Mouse (Mus musculus) heart, embryonic 13.5 days (tissue): ENCODE results near the gene Pcnt. TPM values are rescaled to one million over a fixed set of nuclear protein-coding genes. Genes with fewer than 3 reads are reported as not detected.
A peak's percentile ranks its signal among the peaks of the same experiment; 100 is the strongest.

Experiments used
- ATAC-seq: fragments of 200-750 bp; cut with Nextera tagmentation; 2 replicates; pipeline ENCODE4 v1.8.0; 2017; ENCODE audit warnings: moderate TSS enrichment; ENCODE audit not compliant: insufficient number of reproducible peaks, low FRiP score, low TSS enrichment; ENCODE audit errors: extremely low read depth
- H3K27ac ChIP-seq: fragments of 300-500 bp; sonication (generic); replicated peaks from 2 replicates; pipeline ENCODE4 v1.5.1; 2015; ENCODE audit warnings: moderate library complexity, mild to moderate bottlenecking, inconsistent platforms
- H3K27me3 ChIP-seq: fragments of 300-500 bp; sonication (generic); replicated peaks from 2 replicates; pipeline ENCODE4 v1.6.1; 2015; ENCODE audit warnings: mild to moderate bottlenecking, inconsistent platforms
- H3K36me3 ChIP-seq: fragments of 300-500 bp; sonication (generic); 2 replicates; pipeline ENCODE4 v1.6.1; 2015; ENCODE audit warnings: mild to moderate bottlenecking, inconsistent platforms
- H3K4me1 ChIP-seq: fragments of 300-500 bp; sonication (generic); 2 replicates; pipeline ENCODE4 v1.6.1; 2015; ENCODE audit warnings: inconsistent platforms
- H3K4me2 ChIP-seq: fragments of 300-500 bp; sonication (generic); 2 replicates; pipeline ENCODE4 v1.6.1; 2015; ENCODE audit warnings: inconsistent platforms, mild to moderate bottlenecking, moderate library complexity
- H3K4me3 ChIP-seq: fragments of 300-500 bp; sonication (generic); 2 replicates; pipeline ENCODE4 v1.5.1; 2015; ENCODE audit warnings: moderate library complexity, mild to moderate bottlenecking, inconsistent platforms
- H3K9ac ChIP-seq: fragments of 300-500 bp; sonication (generic); 2 replicates; pipeline ENCODE4 v1.6.1; 2015; ENCODE audit warnings: inconsistent platforms, mild to moderate bottlenecking, moderate library complexity
- H3K9me3 ChIP-seq: fragments of 300-500 bp; sonication (generic); 2 replicates; pipeline ENCODE4 v1.6.1; 2016; ENCODE audit warnings: inconsistent platforms
- WGBS: fragments of 180-500 bp; shearing (Covaris S2); methylation state at CpG from one replicate; pipeline ENCODE4 v1.1.7; 2015; ENCODE audit warnings: mixed read lengths; 5-methylcytosine and 5-hydroxymethylcytosine counted together
- polyA plus RNA-seq: library from polyadenylated mRNA; unstranded; fragments of >200 nt; fragmentation: Nextera tagmentation; extraction: Ambion mirVana; gene quantifications from 2 replicates; pipeline ENCODE4 v1.2.1, GENCODE M21; 2015

The Pcnt gene
- polyA plus RNA-seq, 1 experiment from 2014 or later: 9.6 TPM

DNA sequence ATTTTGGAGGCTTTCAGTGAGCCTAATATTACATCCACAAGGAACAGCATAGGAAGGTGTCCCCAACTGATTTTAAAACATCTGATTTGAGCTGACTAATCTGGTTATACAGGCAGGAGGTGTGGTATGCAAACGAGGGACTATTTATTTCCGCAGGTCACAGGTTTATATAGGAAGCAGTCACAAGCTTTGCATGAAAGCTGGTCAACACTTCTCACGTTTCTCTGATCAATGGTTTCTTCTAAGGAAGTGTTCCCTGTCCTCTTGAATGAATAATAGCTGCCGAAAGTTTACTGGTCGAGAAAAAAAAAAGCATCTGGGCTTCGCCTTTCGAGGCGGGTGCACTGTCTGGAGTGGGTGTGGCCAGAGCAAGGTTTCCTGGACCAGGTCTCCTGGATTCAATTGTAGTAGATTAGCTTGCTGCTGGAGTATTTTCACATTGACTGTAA lies 96.5 kb downstream of the Pcnt start:
- H3K4me2 ChIP-seq: peak overlapping the region; percentile 94
- no peak for ATAC-seq
- no peaks in the 10 kb centered on the region for H3K9me3 ChIP-seq
- peaks cover 20% of the 10 kb centered on the region for H3K36me3 ChIP-seq
- H3K4me3 ChIP-seq: peak overlapping the region; percentile 89
- H3K27me3 ChIP-seq: no peaks in the 10 kb centered on the region
- H3K4me1 ChIP-seq: peaks cover 28% of the 10 kb centered on the region
- peak overlapping the region; percentile 94 for H3K9ac ChIP-seq
- peak overlapping the region; percentile 91 for H3K27ac ChIP-seq
- 17% methylated on average over 8 of the region's 8 CpGs for whole genome bisulfite sequencing

DNA sequence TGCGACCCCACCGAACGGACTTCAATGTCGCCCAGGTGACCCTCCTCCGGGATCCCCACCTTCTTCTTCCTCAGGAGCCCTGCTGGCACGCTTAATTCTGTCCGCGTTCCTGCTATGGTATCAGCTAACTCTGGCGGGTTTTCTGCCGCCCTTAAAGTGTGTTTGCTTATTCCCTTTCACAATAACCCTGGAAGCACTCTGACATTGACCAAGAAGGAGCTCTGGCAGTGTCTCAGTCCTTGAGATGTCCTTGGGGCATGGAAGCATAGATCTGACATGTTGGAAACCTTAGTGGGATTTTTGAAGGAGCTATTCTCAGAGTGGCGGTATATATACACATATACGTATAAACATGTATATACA lies 97.1 kb downstream of the Pcnt start:
- Histone ChIP-seq H3K9me3 (no peaks in the 10 kb centered on the region), H3K4me1 (peaks cover 28% of the 10 kb centered on the region), H3K9ac (peak overlapping the region; percentile 94), H3K4me2 (peak overlapping the region; percentile 94), H3K4me3 (peak overlapping the region; percentile 89), H3K36me3 (peaks cover 15% of the 10 kb centered on the region), H3K27me3 (no peaks in the 10 kb centered on the region), H3K27ac (peak overlapping the region; percentile 91)
- ATAC-seq: no peak
- WGBS: 4% methylated on average over 12 of the region's 12 CpGs

DNA sequence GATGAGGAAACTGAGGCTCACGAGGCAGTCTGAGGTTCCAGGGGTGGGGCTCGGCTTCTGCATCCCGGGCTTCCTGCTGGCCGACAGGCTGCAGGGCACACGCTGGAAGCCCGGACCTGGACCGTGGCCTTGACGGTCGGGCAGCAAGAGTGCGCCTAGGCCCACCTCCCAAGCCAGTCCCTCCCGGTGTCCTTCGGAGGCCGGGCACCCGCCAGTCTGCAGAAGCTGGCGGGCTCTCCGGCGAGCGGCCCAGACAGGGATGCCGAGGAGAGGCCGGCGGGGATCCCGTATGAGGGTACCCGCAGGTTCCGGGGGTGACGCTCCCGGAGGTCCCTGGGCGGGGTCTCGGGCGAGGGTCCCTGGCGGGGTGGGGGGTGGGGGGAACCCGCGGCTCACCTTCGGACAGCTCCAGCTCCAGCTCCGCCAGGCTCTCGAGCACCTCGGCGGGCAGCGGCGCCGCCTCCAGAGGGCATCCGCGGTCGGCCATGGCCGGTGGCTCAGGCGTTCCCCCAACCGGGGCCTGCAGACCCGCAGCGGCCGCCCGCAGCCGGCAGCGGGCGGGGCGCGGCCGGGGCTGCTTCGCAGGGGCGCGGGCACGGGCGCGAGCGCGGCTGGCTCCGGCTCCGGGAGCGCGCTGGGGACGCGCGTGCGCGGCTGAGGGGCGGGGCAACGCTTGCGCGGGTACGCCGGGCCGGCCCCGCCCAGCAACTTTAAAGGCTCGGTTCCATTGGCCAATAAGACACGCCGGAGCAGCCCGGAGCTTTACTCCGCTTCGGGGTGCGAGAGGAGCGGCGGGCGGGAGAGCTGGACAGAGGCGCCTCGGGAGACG lies 97.7 kb downstream of the Pcnt start, which contains the start of gene Dip2a:
Gene Dip2a, minus strand, starts transcription at position 581 of the 829 bp plus-strand sequence.
- Histone ChIP-seq H3K4me1 (peaks cover 28% of the 10 kb centered on the region), H3K9me3 (no peaks in the 10 kb centered on the region), H3K9ac (peak within 1 kb of the TSS; percentile 94), H3K27ac (peak within 1 kb of the TSS; percentile 91), H3K4me3 (peak within 1 kb of the TSS; percentile 89), H3K36me3 (peaks cover 9% of the 10 kb centered on the region), H3K27me3 (no peaks in the 10 kb centered on the region), H3K4me2 (peak within 1 kb of the TSS; percentile 94)
- WGBS: under 1% methylated on average over 94 of the region's 94 CpGs
- peak; percentile 96 for ATAC-seq

- Histone ChIP-seq H3K27ac (no peak overlapping the region), H3K4me3 (no peak overlapping the region), H3K4me2 (no peak overlapping the region), H3K36me3 (no peaks in the 10 kb centered on the region), H3K4me1 (peaks cover 33% of the 10 kb centered on the region), H3K9me3 (no peaks in the 10 kb centered on the region), H3K27me3 (no peaks in the 10 kb centered on the region), H3K9ac (no peak overlapping the region; the same call in 1 of the 2 replicates)
- WGBS: 28% methylated on average over 4 of the region's 4 CpGs
- no peak for ATAC-seq
Measured at GRCm38 (mm10) chr10:76334350-76334749, 108.2 kb downstream of the Pcnt start.

GRCm38 (mm10) chr10:76332040-76332439 lies 110.5 kb downstream of the Pcnt start:
- H3K4me2 ChIP-seq: no peak overlapping the region
- no peak overlapping the region for H3K4me3 ChIP-seq
- no peaks in the 10 kb centered on the region for H3K27me3 ChIP-seq
- 86% methylated on average over 2 of the region's 2 CpGs for WGBS
- H3K9me3 ChIP-seq: no peaks in the 10 kb centered on the region
- no peak for ATAC-seq
- H3K36me3 ChIP-seq: no peaks in the 10 kb centered on the region
- peaks cover 46% of the 10 kb centered on the region for H3K4me1 ChIP-seq
- H3K9ac ChIP-seq: no peak overlapping the region
- H3K27ac ChIP-seq: no peak overlapping the region

DNA sequence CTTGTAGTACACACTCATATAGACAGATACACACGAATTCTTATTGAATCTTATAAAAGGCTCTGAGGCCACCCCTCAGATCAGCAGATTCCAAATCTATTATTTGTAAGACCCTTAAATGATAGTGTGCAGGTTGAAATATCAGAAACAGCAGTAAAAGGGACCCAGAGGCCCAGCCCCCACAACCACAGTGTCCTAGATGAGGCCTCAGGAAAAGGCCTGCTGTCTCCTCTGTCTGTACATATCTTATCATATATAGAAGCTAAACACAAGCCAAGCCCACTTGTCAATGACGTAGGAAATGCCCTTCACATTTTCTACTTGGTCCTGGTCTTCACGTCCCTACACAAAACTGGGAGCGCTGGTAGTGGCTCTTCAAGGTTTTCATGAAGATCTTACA lies 113.5 kb downstream of the Pcnt start:
- ATAC-seq: no peak
- no peak overlapping the region for H3K4me3 ChIP-seq
- peaks cover 5% of the 10 kb centered on the region; the same call in 1 of the 2 replicates for H3K36me3 ChIP-seq
- H3K27ac ChIP-seq: no peak overlapping the region; the same call in 1 of the 2 replicates
- H3K4me1 ChIP-seq: peaks cover 24% of the 10 kb centered on the region
- no peaks in the 10 kb centered on the region for H3K9me3 ChIP-seq
- no peaks in the 10 kb centered on the region for H3K27me3 ChIP-seq
- 48% methylated on average over 4 of the region's 4 CpGs for WGBS
- H3K4me2 ChIP-seq: no peak overlapping the region
- H3K9ac ChIP-seq: no peak overlapping the region

GRCm38 (mm10) chr10:76328574-76328973 lies 114.0 kb downstream of the Pcnt start:
- H3K4me2 ChIP-seq: no peak overlapping the region
- WGBS: 77% methylated on average over 3 of the region's 3 CpGs
- no peak overlapping the region for H3K27ac ChIP-seq
- no peaks in the 10 kb centered on the region for H3K9me3 ChIP-seq
- ATAC-seq: no peak
- H3K4me3 ChIP-seq: no peak overlapping the region
- H3K4me1 ChIP-seq: peaks cover 21% of the 10 kb centered on the region
- no peaks in the 10 kb centered on the region for H3K27me3 ChIP-seq
- H3K36me3 ChIP-seq: peaks cover 5% of the 10 kb centered on the region; the same call in 1 of the 2 replicates
- H3K9ac ChIP-seq: no peak overlapping the region

DNA sequence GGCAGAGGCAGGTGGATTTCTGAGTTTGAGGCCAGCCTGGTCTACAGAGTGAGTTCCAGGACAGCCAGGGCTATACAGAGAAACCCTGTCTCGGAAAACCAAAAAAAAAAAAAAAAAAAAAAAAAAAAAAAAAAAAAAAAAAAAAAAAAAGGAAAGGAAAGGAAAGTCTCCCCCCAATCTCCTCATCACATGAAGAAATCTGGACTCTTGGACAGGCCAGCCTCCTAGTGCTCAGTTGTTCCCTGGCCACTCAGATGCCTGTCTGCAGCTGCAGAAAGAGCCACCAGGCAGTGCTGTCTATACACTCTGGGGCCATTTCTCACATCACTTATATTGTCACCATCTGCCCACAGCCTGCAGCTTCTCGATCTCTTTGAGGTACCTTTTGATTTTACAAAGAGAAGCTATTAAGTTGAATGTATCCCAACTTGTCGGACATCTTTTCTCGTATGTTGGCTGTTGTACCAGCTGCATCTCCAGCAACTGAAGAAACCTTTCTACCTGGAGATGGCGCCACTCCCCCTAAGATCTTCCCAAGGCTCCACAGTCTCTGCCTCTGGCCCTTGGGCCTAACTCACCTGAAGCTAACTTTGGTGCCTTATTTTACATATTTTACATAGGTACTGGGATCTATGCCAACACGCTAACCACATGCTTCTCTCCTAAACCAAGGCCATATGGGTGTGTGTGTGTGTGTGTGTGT lies 116.1 kb downstream of the Pcnt start:
- no peak overlapping the region for H3K9ac ChIP-seq
- H3K27ac ChIP-seq: no peak overlapping the region
- WGBS: 62% methylated on average over 6 of the region's 6 CpGs
- H3K9me3 ChIP-seq: no peaks in the 10 kb centered on the region
- no peak overlapping the region for H3K4me2 ChIP-seq
- no peaks in the 10 kb centered on the region for H3K27me3 ChIP-seq
- peaks cover 18% of the 10 kb centered on the region for H3K4me1 ChIP-seq
- no peak overlapping the region for H3K4me3 ChIP-seq
- ATAC-seq: no peak
- peaks cover 5% of the 10 kb centered on the region; the same call in 1 of the 2 replicates for H3K36me3 ChIP-seq

GRCm38 (mm10) chr10:76317623-76318022 lies 125.0 kb downstream of the Pcnt start:
- Histone ChIP-seq H3K4me1 (peaks cover 7% of the 10 kb centered on the region; the same call in 1 of the 2 replicates), H3K27ac (no peak overlapping the region), H3K36me3 (peaks cover 65% of the 10 kb centered on the region), H3K9ac (no peak overlapping the region), H3K4me2 (no peak overlapping the region), H3K4me3 (no peak overlapping the region), H3K9me3 (no peaks in the 10 kb centered on the region), H3K27me3 (no peaks in the 10 kb centered on the region)
- WGBS: 81% methylated on average over 12 of the region's 12 CpGs
- no peak; the same call in 1 of the 2 replicates for ATAC-seq

GRCm38 (mm10) chr10:76316194-76316593 lies 126.4 kb downstream of the Pcnt start:
- Histone ChIP-seq H3K27ac (no peak overlapping the region), H3K4me2 (no peak overlapping the region), H3K4me3 (no peak overlapping the region), H3K36me3 (peaks cover 71% of the 10 kb centered on the region), H3K27me3 (no peaks in the 10 kb centered on the region), H3K4me1 (peaks cover 7% of the 10 kb centered on the region; the same call in 1 of the 2 replicates), H3K9me3 (no peaks in the 10 kb centered on the region), H3K9ac (no peak overlapping the region)
- ATAC-seq: no peak
- WGBS: 52% methylated on average over 7 of the region's 7 CpGs

GRCm38 (mm10) chr10:76306738-76307137 lies 135.8 kb downstream of the Pcnt start:
- Histone ChIP-seq H3K4me3 (no peak overlapping the region), H3K9me3 (no peaks in the 10 kb centered on the region), H3K36me3 (peaks cover 75% of the 10 kb centered on the region), H3K27ac (no peak overlapping the region), H3K4me2 (no peak overlapping the region), H3K9ac (no peak overlapping the region), H3K4me1 (no peaks in the 10 kb centered on the region), H3K27me3 (no peaks in the 10 kb centered on the region)
- no peak for ATAC-seq
- 82% methylated on average over 9 of the region's 9 CpGs for WGBS
